Mouse (Mus musculus) CH12.LX (cell line): ENCODE data around the gene Sall1. TPM values are rescaled to one million over a fixed set of nuclear protein-coding genes. Genes with fewer than 3 reads are reported as not detected.

Source experiments
- DNase-seq: peaks from one replicate; pipeline ENCODE4 v3.0.0-alpha.2; 2013; ENCODE audit errors: extremely low read depth
- H3K27ac ChIP-seq: 2 replicates; pipeline ENCODE4 v1.5.1; 2012; ENCODE audit warnings: low read depth, mild to moderate bottlenecking, control low read depth, moderate library complexity; ENCODE audit not compliant: insufficient read depth
- H3K27me3 ChIP-seq: replicated peaks from 2 replicates; pipeline ENCODE3; 2012; ENCODE audit warnings: inconsistent platforms
- H3K36me3 ChIP-seq, 2 experiments: replicated peaks in 1 of 2; 2 replicates each; pipeline versions ENCODE3 to v1.6.1; 2012; ENCODE audit warnings: inconsistent platforms in 1 of 2, low read length in 1 of 2, mild to moderate bottlenecking in 1 of 2, mixed read lengths in 1 of 2, moderate library complexity in 1 of 2; ENCODE audit not compliant: control insufficient read depth in 1 of 2, insufficient read depth in 1 of 2
- H3K4me1 ChIP-seq, 2 experiments: 2 replicates each; pipeline ENCODE4 v1.6.1; 2012; ENCODE audit warnings: inconsistent platforms in 1 of 2, moderate library complexity in 1 of 2; ENCODE audit not compliant: insufficient read depth in 2 of 2, control insufficient read depth in 1 of 2
- H3K4me2 ChIP-seq: 2 replicates; pipeline ENCODE4 v1.6.1; 2012; ENCODE audit warnings: low read depth, mild to moderate bottlenecking, control low read depth; ENCODE audit not compliant: poor library complexity, insufficient read depth, severe bottlenecking
- H3K4me3 ChIP-seq, 3 experiments: fragments of 150-350 bp in 1 of 3; sonication (generic) in 1 of 3; replicated peaks in 1 of 3; 2 replicates each; pipeline versions ENCODE3 to v1.5.1; 2011 to 2012; ENCODE audit warnings: low read depth in 2 of 3, low read length in 2 of 3, mild to moderate bottlenecking in 2 of 3, moderate library complexity in 2 of 3, control low read depth in 1 of 3, improper control_type of control experiment in 1 of 3, inconsistent platforms in 1 of 3, mixed read lengths in 1 of 3; ENCODE audit not compliant: poor library complexity in 1 of 3
- H3K79me2 ChIP-seq: replicated peaks from 2 replicates; pipeline ENCODE4 v1.6.1; 2012; ENCODE audit warnings: mild to moderate bottlenecking, moderate library complexity; ENCODE audit not compliant: control insufficient read depth, poor library complexity, insufficient read depth, severe bottlenecking; ENCODE audit errors: extremely low read depth
- H3K9ac ChIP-seq: 2 replicates; pipeline ENCODE4 v1.6.1; 2012; ENCODE audit warnings: low read depth, mild to moderate bottlenecking, control low read depth, moderate library complexity; ENCODE audit not compliant: insufficient read depth
- H3K9me3 ChIP-seq: replicated peaks from 2 replicates; pipeline ENCODE3; 2012; ENCODE audit warnings: low read length, inconsistent platforms, mixed read lengths
- BHLHE40 ChIP-seq: IDR thresholded peaks from 2 replicates; pipeline ENCODE4 v1.6.1; 2011; ENCODE audit warnings: mild to moderate bottlenecking, low read depth, low read length, improper control_type of control experiment
- CHD2 ChIP-seq: IDR thresholded peaks from 2 replicates; pipeline ENCODE4 v1.6.1; 2011; ENCODE audit warnings: low read length, improper control_type of control experiment
- EP300 ChIP-seq: IDR thresholded peaks from 2 replicates; pipeline ENCODE4 v1.6.1; 2011; ENCODE audit warnings: low read length, improper control_type of control experiment
- GABPA ChIP-seq: IDR thresholded peaks from 2 replicates; pipeline ENCODE4 v1.6.1; 2012; ENCODE audit warnings: low read depth, low read length, improper control_type of control experiment, inconsistent platforms; ENCODE audit not compliant: insufficient replicate concordance
- HCFC1 ChIP-seq: IDR thresholded peaks from 2 replicates; pipeline ENCODE4 v1.6.1; 2012; ENCODE audit warnings: low read depth, mild to moderate bottlenecking, inconsistent platforms, low read length, improper control_type of control experiment
- IRF4 ChIP-seq: IDR thresholded peaks from 2 replicates; pipeline ENCODE4 v1.6.1; 2014; ENCODE audit warnings: low read depth, mild to moderate bottlenecking, inconsistent platforms, low read length, improper control_type of control experiment
- JUN ChIP-seq: IDR thresholded peaks from 2 replicates; pipeline ENCODE4 v1.6.1; 2011; ENCODE audit warnings: low read depth, mild to moderate bottlenecking, low read length, improper control_type of control experiment, moderate library complexity; ENCODE audit not compliant: insufficient read depth
- KAT2A ChIP-seq: IDR thresholded peaks from 2 replicates; pipeline ENCODE4 v1.6.1; 2012; ENCODE audit warnings: low read length, improper control_type of control experiment, inconsistent platforms; ENCODE audit not compliant: insufficient replicate concordance
- MAX ChIP-seq: IDR thresholded peaks from 2 replicates; pipeline ENCODE4 v1.6.1; 2011; ENCODE audit warnings: low read length, improper control_type of control experiment
- MAZ ChIP-seq: IDR thresholded peaks from 2 replicates; pipeline ENCODE4 v1.6.1; 2012; ENCODE audit warnings: low read depth, mild to moderate bottlenecking, inconsistent platforms, low read length, improper control_type of control experiment, moderate library complexity
- MEF2A ChIP-seq: IDR thresholded peaks from 2 replicates; pipeline ENCODE4 v1.6.1; 2014; ENCODE audit warnings: low read depth, mild to moderate bottlenecking, inconsistent platforms, low read length, improper control_type of control experiment, borderline replicate concordance
- MYC ChIP-seq: IDR thresholded peaks from 2 replicates; pipeline ENCODE4 v1.6.1; 2011; ENCODE audit warnings: low read depth, mild to moderate bottlenecking, improper control_type of control experiment, low read length
- NELFE ChIP-seq: IDR thresholded peaks from 2 replicates; pipeline ENCODE4 v1.6.1; 2011; ENCODE audit warnings: low read depth, low read length, improper control_type of control experiment
- PAX5 ChIP-seq: IDR thresholded peaks from 2 replicates; pipeline ENCODE4 v1.6.1; 2012; ENCODE audit warnings: low read length, inconsistent platforms, mixed read lengths
- POLR2A ChIP-seq: IDR thresholded peaks from 2 replicates; pipeline ENCODE4 v1.6.1; 2011; ENCODE audit warnings: low read depth, mild to moderate bottlenecking, improper control_type of control experiment, low read length
- RAD21 ChIP-seq: IDR thresholded peaks from 2 replicates; pipeline ENCODE4 v1.6.1; 2011; ENCODE audit warnings: low read depth, mild to moderate bottlenecking, low read length, improper control_type of control experiment, moderate library complexity
- RCOR1 ChIP-seq: conservative IDR thresholded peaks from 2 replicates; pipeline ENCODE4 v1.6.1; 2012; ENCODE audit warnings: low read depth, mild to moderate bottlenecking, inconsistent platforms, low read length, improper control_type of control experiment
- SIN3A ChIP-seq: IDR thresholded peaks from 2 replicates; pipeline ENCODE4 v1.6.1; 2012; ENCODE audit warnings: low read length, improper control_type of control experiment, inconsistent platforms
- TBP ChIP-seq: conservative IDR thresholded peaks from 2 replicates; pipeline ENCODE4 v1.6.1; 2011; ENCODE audit warnings: low read depth, low read length, improper control_type of control experiment
- TCF12 ChIP-seq: IDR thresholded peaks from 2 replicates; pipeline ENCODE4 v1.6.1; 2014; ENCODE audit warnings: low read depth, mild to moderate bottlenecking, inconsistent platforms, low read length, improper control_type of control experiment
- USF1 ChIP-seq: IDR thresholded peaks from 2 replicates; pipeline ENCODE4 v1.6.1; 2014; ENCODE audit warnings: low read depth, mild to moderate bottlenecking, inconsistent platforms, low read length, improper control_type of control experiment
- ZKSCAN1 ChIP-seq: IDR thresholded peaks from 2 replicates; pipeline ENCODE4 v1.6.1; 2012; ENCODE audit warnings: low read depth, inconsistent platforms, low read length, improper control_type of control experiment, borderline replicate concordance
- ZNF384 ChIP-seq: IDR thresholded peaks from 2 replicates; pipeline ENCODE4 v1.6.1; 2012; ENCODE audit warnings: low read depth, low read length, improper control_type of control experiment, inconsistent platforms
- dilution Hi-C: fragments of 300-500 bp; cut with MboI; formaldehyde crosslinking; loops from 2 replicates; pipeline ENCODE4 v1.14.3; 2020; ENCODE audit warnings: low sequenced_read_pairs; ENCODE audit not compliant: extremely low pct_unique_long_range_greater_than_20kb, extremely low pct_ligation_motif_present
- in situ Hi-C: fragments of 300-500 bp; cut with MboI; formaldehyde crosslinking; loops from 3 replicates; pipeline ENCODE4 v1.14.3; 2019; ENCODE audit warnings: low sequenced_read_pairs, low pct_ligation_motif_present, low pct_unique_long_range_greater_than_20kb, mixed read lengths
- polyA plus RNA-seq: library from polyadenylated mRNA; unstranded; fragments of >175 nt; gene quantifications from 2 replicates; pipeline ENCODE4 v1.2.1, GENCODE M21; 2012; ENCODE audit warnings: low read depth; ENCODE audit not compliant: insufficient read length
- total RNA-seq, 2 experiments: library from RNA; depleted of rRNA; stranded (reverse); fragments of 300-350 nt in 1 of 2; fragments of >200 nt in 1 of 2; gene quantifications; 2 replicates each; pipeline ENCODE4 v1.2.3; 2012 to 2014

The Sall1 gene
- total and polyA plus RNA-seq, 3 experiments: not detected

- no peak overlapping the region for H3K9ac ChIP-seq
These were observed 19.5 kb upstream of the Sall1 start for GRCm38 (mm10) chr8:89063366-89064040.

GRCm38 (mm10) chr8:89060717-89061116 is 16.8 kb upstream of the Sall1 start:
- Histone ChIP-seq H3K36me3 (no peaks in the 10 kb centered on the region), H3K27ac (no peak overlapping the region), H3K9me3 (peaks cover 58% of the 10 kb centered on the region), H3K27me3 (no peaks in the 10 kb centered on the region), H3K79me2 (no peaks in the 10 kb centered on the region), H3K4me1 (no peaks in the 10 kb centered on the region), H3K9ac (no peak overlapping the region), H3K4me2 (no peak overlapping the region), H3K4me3 (no peak overlapping the region)
- in situ Hi-C loops: no loop called here
- TF ChIP-seq TBP: no peak
- no peak for TF ChIP-seq MAX
- TF ChIP-seq ZNF384: no peak
- TF ChIP-seq MEF2A: no peak
- TF ChIP-seq IRF4: no peak
- no peak for TF ChIP-seq GABPA
- no peak for TF ChIP-seq USF1
- no peak for TF ChIP-seq POLR2A
- no peak for TF ChIP-seq ZKSCAN1
- TF ChIP-seq TCF12: no peak
- no peak for DNase-seq
- dilution Hi-C loops: no loop called here

More at GRCm38 (mm10) chr8:89063366-89064040, 19.5 kb upstream of the Sall1 start:
- in situ Hi-C loops: no loop called here
- H3K36me3 ChIP-seq: no peaks in the 10 kb centered on the region
- H3K4me3 ChIP-seq: no peak overlapping the region
- no peak overlapping the region for H3K4me2 ChIP-seq
- no peak overlapping the region for H3K27ac ChIP-seq
- H3K4me1 ChIP-seq: no peaks in the 10 kb centered on the region
- H3K27me3 ChIP-seq: no peaks in the 10 kb centered on the region
- peaks cover 53% of the 10 kb centered on the region for H3K9me3 ChIP-seq
- no peak for DNase-seq
- no peaks in the 10 kb centered on the region for H3K79me2 ChIP-seq
- TF ChIP-seq HCFC1: no peak
- no peak for TF ChIP-seq USF1
- TF ChIP-seq SIN3A: no peak
- no peak for TF ChIP-seq EP300
- TF ChIP-seq, all 38 proteins: peak for 0
- dilution Hi-C loops: no loop called here

- dilution Hi-C loops: no loop called here
- H3K4me1 ChIP-seq: no peaks in the 10 kb centered on the region
- H3K27ac ChIP-seq: no peak overlapping the region
- H3K27me3 ChIP-seq: no peaks in the 10 kb centered on the region
- DNase-seq: no peak
- peaks cover 57% of the 10 kb centered on the region for H3K9me3 ChIP-seq
- no peaks in the 10 kb centered on the region for H3K36me3 ChIP-seq
- H3K4me3 ChIP-seq: no peak overlapping the region
- no peak for TF ChIP-seq KAT2A
- no peak for TF ChIP-seq IRF4
- no peak for TF ChIP-seq BHLHE40
- TF ChIP-seq MAZ: no peak
- no peak for TF ChIP-seq JUN
- no peak for TF ChIP-seq PAX5
- TF ChIP-seq MAX: no peak
- no peak for TF ChIP-seq RAD21
- no peak for TF ChIP-seq RCOR1
- no peak for TF ChIP-seq TBP
- TF ChIP-seq CHD2: no peak
- TF ChIP-seq NELFE: no peak
- TF ChIP-seq MYC: no peak
- TF ChIP-seq, all 38 proteins: peak for 0
- H3K79me2 ChIP-seq: no peaks in the 10 kb centered on the region
- no peak overlapping the region for H3K4me2 ChIP-seq
- in situ Hi-C loops: no loop called here
- H3K9ac ChIP-seq: no peak overlapping the region
These were observed 15.5 kb upstream of the Sall1 start for GRCm38 (mm10) chr8:89059507-89059906.
